Mouse (Mus musculus) spleen, adult 2 months (tissue): ENCODE data around the gene Gm14296. TPM values are rescaled to one million over a fixed set of nuclear protein-coding genes. Genes with fewer than 3 reads are reported as not detected.
"Not testable (repeated sequence)": the region's sequence is repeated elsewhere in the genome, so short reads cannot be mapped to it uniquely, and the experiment has no call there.

Experiments used
- DNase-seq, 2 experiments: peaks; one replicate each; pipeline versions ENCODE4 v3.0.0 to v3.0.0-alpha.2; 2012 to 2021; ENCODE audit warnings: low spot score in 2 of 2, low read depth in 1 of 2
- H3K27ac ChIP-seq: fragments of 200-500 bp; 2 replicates; pipeline ENCODE4 v1.5.1; 2012; ENCODE audit warnings: low read length, inconsistent platforms; ENCODE audit not compliant: insufficient read depth
- H3K27me3 ChIP-seq: fragments of 200-500 bp; 2 replicates; pipeline ENCODE4 v1.6.1; 2012; ENCODE audit warnings: mild to moderate bottlenecking, moderate library complexity, low read length, inconsistent platforms; ENCODE audit not compliant: control insufficient read depth, insufficient read depth
- H3K36me3 ChIP-seq: fragments of 200-500 bp; 2 replicates; pipeline ENCODE4 v1.6.1; 2012; ENCODE audit warnings: mild to moderate bottlenecking, low read length, inconsistent platforms; ENCODE audit not compliant: control insufficient read depth, insufficient read depth
- H3K4me1 ChIP-seq: fragments of 200-500 bp; 2 replicates; pipeline ENCODE4 v1.6.1; 2011; ENCODE audit warnings: inconsistent platforms; ENCODE audit not compliant: control insufficient read depth, insufficient read depth, insufficient read length
- H3K4me3 ChIP-seq: fragments of 200-500 bp; 2 replicates; pipeline ENCODE4 v1.5.1; 2011; ENCODE audit warnings: mild to moderate bottlenecking, inconsistent platforms; ENCODE audit not compliant: insufficient read depth, insufficient read length; ENCODE audit errors: extremely low read depth
- WGBS: fragments of 180-500 bp; shearing (Covaris S2); methylation state at CpG from one replicate; pipeline ENCODE4 v1.1.7; 2018; 5-methylcytosine and 5-hydroxymethylcytosine counted together
- polyA plus RNA-seq: library from polyadenylated mRNA; depleted of rRNA; stranded (reverse); fragments of >200 nt; gene quantifications from 2 replicates; pipeline ENCODE4 v1.2.3, GENCODE M21; 2012; rRNA removed

Gene Gm14296
- 0.16 and 0.29 TPM in 2 replicates for polyA plus RNA-seq

- not testable (repeated sequence) for H3K4me3 ChIP-seq, H3K4me1 ChIP-seq, DNase-seq, H3K27me3 ChIP-seq, H3K27ac ChIP-seq, H3K36me3 ChIP-seq
- no CpG with 5 or more reads among the region's 2 CpGs for WGBS
Observed at GRCm38 (mm10) chr2:176927709-176928108, at the start of gene Gm14296. Gm14296 (minus strand) TSS chr2:176927809.

DNA sequence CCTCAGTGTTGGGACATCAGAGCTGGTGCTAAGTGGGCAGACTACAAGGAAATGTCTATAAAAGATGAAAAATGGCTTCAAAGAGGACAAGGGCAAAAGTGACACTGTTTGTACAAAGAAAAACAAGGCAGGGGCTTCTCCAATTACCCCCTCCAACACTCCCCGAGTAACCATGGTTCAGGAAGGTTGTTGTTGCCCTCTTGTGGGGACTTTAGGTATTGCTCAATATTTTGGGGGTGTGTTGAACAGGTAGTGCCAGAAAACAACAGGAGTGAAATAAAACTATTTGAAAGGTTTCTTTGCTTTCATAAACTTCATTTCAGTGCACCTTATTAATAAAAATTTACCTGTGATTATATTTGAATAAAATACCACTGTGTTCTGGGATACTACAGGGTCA lies 22.1 kb downstream of the Gm14296 start:
- H3K27me3 ChIP-seq, H3K27ac ChIP-seq, DNase-seq, H3K36me3 ChIP-seq, H3K4me3 ChIP-seq, H3K4me1 ChIP-seq: not testable (repeated sequence)
- WGBS, result no CpG with 5 or more reads among the region's 1 CpGs

Other genes with a start within 250 kb of the Gm14296 start
- gene Gm14305, start 219.5 kb downstream of the Gm14296 start, polyA plus RNA-seq, result 0.85 and 0.96 TPM in 2 replicates
- gene Gm14295, start 129.2 kb downstream of the Gm14296 start, polyA plus RNA-seq, result 0.62 and 0.63 TPM in 2 replicates
- not detected in 2 replicates for gene Gm14408, start 96.7 kb downstream of the Gm14296 start, polyA plus RNA-seq
- gene Gm14419, start 73.1 kb upstream of the Gm14296 start, polyA plus RNA-seq, result 0.20 and 0.43 TPM in 2 replicates
- not detected in 2 replicates for gene Gm14401, start 146.5 kb upstream of the Gm14296 start, polyA plus RNA-seq